Mouse (Mus musculus): ENCODE measurements around the gene Hist1h2bb. TPM values are rescaled to one million over a fixed set of nuclear protein-coding genes. Genes with fewer than 3 reads are reported as not detected.

Hist1h2bb gene
- polyA plus RNA-seq (2014; fragmentation: Illumina TruSeq; extraction: RNeasy Lipid Tissue Mini Kit (QIAGEN cat#74804); ENCODE audit: low read depth, low replicate concordance), result not detected

DNA sequence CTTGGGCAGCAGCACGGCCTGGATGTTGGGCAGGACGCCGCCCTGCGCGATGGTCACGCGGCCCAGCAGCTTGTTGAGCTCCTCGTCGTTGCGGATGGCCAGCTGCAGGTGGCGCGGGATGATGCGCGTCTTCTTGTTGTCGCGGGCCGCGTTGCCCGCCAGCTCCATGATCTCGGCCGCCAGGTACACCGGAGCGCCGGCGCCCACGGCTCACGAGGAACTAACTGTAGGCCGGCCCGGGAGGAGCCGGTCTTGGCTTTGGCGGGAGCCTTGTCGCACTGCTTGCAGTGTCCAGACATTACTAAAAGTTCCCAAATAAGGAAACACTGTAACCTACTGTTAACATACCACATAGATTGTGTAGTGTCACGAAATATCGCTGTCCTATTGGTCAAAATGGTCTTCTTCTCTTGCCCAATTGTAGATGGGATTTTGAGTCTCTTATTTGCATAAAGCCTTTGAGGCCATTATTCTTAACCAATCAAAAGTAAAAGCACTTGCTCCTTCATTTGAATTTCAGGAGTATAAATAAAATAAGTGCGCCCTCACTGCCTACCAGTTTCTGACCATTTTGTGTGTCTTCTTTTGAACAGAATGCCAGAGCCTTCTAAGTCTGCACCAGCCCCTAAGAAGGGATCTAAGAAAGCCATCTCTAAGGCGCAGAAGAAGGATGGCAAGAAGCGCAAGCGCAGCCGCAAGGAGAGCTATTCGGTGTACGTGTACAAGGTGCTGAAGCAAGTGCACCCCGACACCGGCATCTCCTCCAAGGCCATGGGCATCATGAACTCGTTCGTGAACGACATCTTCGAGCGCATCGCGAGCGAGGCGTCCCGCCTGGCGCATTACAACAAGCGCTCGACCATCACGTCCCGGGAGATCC is at the start of gene Hist1h2bb:
Hist1h2bb (plus strand) TSS at position 534 of the 880 bp plus-strand sequence.

DNA sequence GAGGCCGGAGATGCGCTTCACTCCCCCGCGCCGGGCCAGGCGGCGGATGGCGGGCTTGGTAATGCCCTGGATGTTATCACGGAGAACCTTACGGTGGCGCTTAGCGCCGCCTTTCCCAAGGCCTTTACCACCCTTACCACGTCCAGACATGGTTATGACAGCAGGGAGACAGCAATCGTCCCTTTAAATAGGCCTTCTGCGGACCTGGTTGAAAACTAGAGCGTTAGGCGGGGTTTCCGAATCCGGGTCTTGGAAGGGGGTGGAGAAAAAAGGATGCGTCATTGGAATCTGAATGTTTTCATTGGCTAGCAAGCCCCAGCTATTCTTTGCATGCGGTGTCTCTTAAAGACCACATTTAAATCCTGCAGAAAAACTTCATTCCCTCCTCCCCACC is 48.2 kb upstream of the Hist1h2bb start, which contains the start of gene Hist1h4c:
Hist1h4c (minus strand) TSS at position 155 of the 394 bp plus-strand sequence.

DNA sequence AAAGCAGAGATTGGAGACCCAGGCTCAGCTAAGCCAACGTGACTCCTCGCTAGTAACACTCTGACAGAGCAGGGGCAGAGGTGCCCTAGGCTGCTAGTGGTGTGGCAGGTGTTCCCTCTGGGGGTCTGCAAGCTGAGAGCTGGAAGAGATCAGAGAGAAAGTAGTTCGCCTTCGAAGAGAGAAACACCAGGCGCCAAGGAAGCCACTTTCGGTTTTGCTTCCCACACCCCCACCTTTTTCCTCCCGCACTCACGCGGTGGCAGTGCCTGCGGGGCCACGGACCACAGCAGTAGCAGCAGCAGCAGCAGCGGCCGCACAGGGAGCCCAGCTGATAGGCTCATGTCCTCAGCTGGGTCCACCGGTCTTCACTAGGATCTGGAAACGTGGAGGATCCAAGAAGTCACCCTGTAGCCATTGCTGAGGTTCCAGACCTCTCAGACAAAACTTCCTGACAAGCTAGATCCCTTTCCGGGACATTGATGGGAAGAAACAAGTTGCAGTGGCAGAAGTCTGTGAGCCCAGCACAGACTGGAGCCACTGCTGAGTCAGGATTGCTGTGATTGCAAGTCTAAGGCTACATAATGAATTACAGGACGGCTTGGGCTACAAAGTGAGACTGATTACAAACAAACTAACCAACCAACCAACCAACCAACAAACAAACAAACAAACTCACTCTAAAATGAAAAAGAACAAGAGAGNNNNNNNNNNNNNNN is 36.0 kb upstream of the Hist1h2bb start, which contains the start of gene Hfe:
Hfe (minus strand) TSS at position 481 of the 716 bp plus-strand sequence.

DNA sequence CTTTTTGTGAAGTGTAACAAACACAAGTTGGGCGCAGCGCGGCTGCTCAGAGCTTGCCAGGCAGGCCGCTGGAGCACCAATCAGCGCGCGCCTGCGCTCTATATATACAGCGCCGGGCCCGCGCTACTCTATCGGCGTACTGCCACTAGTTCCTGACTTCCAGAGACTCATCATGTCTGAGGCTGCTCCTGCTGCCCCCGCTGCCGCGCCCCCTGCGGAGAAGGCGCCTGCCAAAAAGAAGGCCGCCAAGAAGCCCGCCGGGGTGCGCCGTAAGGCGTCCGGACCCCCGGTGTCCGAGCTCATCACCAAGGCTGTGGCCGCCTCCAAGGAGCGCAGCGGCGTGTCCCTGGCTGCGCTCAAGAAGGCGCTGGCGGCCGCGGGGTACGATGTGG is 7.9 kb upstream of the Hist1h2bb start, which contains the start of gene Hist1h1c:
Hist1h1c (plus strand) TSS at position 132 of the 392 bp plus-strand sequence.

DNA sequence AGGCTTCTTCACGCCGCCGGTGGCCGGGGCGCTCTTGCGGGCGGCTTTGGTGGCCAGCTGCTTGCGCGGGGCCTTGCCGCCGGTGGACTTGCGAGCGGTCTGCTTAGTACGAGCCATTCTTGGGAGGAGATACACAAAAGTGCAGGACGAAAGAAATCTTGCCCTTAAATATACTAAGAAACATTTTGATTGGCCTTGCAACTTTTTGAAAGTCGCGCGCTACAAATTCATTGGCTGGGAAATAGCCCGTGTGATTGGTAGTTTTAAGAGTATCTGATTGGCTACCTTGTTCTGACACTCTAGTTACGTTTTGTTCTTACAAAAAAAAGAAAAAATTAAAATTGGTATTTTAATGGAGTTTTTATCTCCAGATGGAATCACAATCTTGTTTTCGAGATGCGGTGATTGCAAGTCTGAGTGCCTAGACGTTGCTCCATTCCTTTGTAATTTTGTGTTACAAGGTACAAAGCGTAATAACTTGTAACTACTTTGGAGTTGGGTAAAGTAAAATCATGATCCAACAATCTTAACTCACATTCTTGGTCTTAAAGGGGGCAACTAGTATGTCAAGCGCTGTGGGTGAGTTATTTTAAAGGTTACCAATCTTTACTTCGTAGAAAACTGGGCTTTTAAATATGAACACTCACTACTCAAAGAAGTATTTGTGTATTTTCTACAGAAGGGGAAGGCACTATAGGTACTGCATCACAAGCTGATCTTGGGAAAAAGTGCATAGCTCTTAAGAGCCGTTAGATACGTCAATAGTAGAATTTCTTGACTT is 963 bp upstream of the Hist1h2bb start, which contains the start of gene Hist1h3c:
Hist1h3c (minus strand) TSS at position 222 of the 781 bp plus-strand sequence.

DNA sequence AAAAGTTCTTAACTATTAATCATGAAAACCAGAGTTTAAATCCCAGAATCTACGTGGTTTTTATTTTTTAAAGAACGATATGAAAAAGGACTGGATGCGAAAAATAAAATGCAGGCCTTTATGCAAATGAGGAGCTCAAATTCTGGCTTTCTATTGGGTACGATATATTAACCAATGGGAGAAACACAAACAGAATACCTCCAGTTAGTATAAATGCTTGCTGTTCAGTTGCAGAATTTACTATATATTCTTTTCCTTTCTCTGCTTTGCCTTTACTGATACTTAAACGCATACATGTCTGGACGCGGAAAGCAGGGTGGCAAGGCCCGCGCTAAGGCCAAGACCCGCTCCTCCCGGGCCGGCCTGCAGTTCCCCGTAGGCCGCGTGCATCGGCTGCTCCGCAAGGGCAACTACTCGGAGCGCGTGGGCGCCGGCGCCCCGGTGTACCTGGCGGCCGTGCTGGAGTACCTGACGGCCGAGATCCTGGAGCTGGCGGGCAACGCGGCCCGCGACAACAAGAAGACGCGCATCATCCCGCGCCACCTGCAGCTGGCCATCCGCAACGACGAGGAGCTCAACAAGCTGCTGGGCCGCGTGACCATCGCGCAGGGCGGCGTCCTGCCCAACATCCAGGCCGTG is 4.4 kb downstream of the Hist1h2bb start, which contains the start of gene Hist1h2ab:
Hist1h2ab (plus strand) TSS at position 288 of the 639 bp plus-strand sequence.

DNA sequence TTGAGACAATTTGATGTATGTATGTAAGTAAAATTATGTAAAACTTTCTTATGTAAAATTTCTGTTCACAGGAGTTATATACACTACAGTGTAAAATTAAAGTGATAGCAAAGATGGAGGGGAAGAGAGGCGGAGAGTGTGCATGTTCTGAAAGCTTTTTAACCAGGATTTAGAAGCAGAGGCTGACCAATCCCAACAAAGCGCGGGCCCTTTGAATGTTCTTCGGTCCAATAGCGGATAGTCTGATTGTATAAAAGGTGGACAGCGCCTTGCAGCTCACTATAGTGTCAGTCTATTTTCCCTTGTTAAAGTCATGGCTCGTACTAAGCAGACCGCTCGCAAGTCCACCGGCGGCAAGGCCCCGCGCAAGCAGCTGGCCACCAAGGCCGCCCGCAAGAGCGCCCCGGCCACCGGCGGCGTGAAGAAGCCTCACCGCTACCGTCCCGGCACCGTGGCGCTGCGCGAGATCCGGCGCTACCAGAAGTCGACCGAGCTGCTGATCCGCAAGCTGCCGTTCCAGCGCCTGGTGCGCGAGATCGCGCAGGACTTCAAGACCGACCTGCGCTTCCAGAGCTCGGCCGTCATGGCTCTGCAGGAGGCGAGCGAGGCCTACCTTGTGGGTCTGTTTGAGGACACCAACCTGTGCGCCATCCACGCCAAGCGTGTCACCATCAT is 5.7 kb downstream of the Hist1h2bb start, which contains the start of gene Hist1h3b:
Hist1h3b (plus strand) TSS at position 201 of the 675 bp plus-strand sequence.

DNA sequence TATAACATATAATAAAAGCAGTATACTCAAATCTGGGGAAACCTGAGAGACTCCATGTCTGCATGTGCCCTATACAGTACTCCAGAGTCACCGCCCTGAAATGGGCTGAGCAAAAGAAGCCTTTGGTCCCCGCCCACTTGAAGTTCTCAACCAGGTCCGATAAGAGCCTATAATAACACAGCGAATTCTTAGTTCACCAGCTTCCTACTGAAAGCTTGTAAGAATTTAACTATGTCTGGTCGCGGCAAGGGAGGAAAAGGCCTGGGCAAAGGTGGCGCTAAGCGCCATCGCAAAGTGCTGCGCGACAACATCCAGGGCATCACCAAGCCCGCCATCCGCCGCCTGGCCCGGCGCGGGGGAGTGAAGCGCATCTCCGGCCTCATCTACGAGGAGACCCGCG is 10.3 kb downstream of the Hist1h2bb start, which contains the start of gene Hist1h4b:
Hist1h4b (plus strand) TSS at position 224 of the 400 bp plus-strand sequence.

DNA sequence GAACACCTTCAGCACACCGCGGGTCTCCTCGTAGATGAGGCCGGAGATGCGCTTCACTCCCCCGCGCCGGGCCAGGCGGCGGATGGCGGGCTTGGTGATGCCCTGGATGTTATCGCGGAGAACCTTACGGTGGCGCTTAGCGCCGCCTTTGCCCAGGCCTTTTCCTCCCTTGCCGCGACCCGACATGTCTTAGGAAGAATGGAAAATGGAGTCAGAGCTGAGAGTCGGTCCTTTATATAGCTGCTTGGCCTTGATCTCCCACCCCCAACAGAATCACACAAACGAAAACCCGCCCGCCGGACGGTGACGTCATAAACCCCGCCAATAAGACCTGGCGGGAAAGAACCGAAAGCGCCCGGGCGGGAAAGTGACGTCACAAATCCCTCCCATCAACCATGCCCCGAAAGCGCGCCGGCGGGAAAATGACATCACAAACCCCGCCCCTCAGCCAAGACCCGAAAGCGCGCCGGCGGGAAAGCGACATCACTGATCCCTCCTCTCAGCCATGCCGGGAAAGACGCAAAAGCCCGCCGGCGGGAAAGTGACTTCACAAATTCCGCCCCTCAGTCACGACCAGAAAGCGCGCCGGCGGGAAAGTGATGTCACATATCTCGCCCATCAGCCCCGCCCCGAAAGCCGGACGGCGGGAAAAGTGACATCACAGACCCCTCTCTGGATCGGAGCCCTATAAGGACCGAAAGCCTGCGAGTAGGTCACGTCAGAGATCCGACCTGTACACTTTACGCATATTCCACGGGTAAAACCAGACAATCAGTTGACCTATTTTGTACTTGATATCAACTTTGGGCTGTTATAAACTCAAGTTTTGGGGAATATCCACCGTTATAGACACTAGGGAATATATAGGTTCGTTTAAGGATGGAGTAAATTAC is 14.7 kb downstream of the Hist1h2bb start, which contains the start of gene Hist1h4a:
Hist1h4a (minus strand) TSS at position 259 of the 893 bp plus-strand sequence.

DNA sequence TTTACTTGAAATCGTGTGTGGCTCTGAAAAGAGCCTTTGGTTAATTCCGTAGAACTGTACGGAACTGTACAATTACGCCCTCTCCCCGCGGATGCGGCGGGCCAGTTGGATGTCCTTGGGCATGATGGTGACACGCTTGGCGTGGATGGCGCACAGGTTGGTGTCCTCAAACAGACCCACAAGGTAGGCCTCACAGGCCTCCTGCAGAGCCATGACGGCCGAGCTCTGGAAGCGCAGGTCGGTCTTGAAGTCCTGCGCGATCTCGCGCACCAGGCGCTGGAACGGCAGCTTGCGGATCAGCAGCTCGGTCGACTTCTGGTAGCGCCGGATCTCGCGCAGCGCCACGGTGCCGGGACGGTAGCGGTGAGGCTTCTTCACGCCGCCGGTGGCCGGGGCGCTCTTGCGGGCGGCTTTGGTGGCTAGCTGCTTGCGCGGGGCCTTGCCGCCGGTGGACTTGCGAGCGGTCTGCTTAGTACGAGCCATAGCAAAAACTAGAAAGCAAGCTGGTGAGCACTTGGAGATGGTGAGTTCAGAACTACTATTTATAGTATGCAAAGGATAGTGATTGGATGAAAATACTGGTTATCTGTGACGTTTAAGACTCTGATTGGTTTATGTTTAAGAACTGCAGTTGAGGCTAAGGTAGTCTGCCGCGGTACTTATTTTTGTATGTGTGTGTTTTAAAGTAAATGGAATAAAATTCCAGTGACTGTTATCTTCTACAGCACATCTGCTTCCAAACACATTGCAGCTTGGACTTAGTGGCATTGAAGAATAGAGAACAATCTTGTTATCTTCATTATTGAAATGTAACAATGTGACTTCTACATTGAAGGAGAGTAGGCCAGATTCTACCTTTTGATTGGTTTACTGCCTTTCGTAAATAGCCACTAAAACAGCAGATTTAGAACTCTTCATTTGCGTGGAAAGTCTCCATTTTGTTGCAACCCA is 15.6 kb downstream of the Hist1h2bb start, which contains the start of gene Hist1h3a:
Hist1h3a (minus strand) TSS at position 516 of the 951 bp plus-strand sequence.

DNA sequence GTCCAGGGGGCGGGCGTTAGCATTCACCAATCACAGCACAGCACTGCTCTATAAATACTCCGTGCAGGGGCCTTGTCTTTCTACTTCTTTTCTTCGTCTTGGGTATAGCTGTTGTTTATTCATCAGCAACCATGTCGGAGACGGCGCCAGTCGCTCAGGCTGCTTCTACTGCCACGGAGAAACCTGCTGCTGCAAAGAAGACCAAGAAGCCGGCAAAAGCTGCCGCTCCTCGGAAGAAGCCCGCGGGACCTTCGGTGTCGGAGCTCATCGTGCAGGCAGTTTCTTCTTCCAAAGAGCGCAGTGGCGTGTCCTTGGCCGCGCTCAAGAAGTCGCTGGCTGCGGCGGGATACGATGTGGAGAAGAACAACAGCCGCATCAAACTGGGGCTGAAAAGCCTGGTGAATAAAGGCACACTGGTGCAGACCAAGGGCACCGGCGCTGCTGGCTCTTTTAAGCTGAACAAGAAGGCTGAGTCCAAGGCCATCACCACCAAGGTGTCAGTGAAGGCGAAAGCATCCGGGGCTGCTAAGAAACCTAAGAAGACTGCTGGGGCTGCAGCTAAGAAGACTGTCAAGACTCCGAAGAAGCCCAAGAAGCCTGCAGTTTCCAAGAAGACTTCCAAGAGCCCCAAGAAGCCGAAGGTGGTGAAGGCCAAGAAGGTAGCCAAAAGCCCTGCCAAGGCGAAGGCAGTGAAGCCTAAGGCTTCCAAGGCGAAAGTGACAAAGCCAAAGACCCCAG is 17.2 kb downstream of the Hist1h2bb start, which contains the start of gene Hist1h1a:
Hist1h1a (plus strand) TSS at position 81 of the 738 bp plus-strand sequence.

DNA sequence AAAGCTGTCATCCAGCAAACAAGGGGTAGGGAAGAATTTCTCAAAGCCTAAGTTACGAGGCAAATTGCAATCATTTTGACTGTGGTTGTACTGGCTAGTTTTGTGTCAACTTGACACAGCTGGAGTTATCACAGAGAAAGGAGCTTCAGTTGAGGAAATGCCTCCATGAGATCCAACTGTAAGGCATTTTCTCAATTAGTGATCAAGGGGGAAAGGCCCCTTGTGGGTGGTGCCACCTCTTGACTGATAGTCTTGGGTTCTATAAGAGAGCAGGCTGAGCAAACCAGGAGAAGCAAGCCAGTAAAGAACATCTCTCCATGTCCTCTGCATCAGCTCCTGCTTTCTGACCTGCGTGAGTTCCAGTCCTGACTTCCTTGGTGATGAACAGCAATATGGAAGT is 23.1 kb downstream of the Hist1h2bb start, which contains the start of gene Trim38:
Trim38 (plus strand) TSS at position 301 of the 400 bp plus-strand sequence.

Other genes starting within 250 kb of the Hist1h2bb start
- not detected for gene Hist1h4h, start 215.7 kb upstream of the Hist1h2bb start, polyA plus RNA-seq (2014; fragmentation: Illumina TruSeq; extraction: RNeasy Lipid Tissue Mini Kit (QIAGEN cat#74804); ENCODE audit: low read depth, low replicate concordance)
- not detected for gene Hist1h2af, start 212.8 kb upstream of the Hist1h2bb start, polyA plus RNA-seq (2014; fragmentation: Illumina TruSeq; extraction: RNeasy Lipid Tissue Mini Kit (QIAGEN cat#74804); ENCODE audit: low read depth, low replicate concordance)
- gene Hist1h3g, start 211.3 kb upstream of the Hist1h2bb start, polyA plus RNA-seq (2014; fragmentation: Illumina TruSeq; extraction: RNeasy Lipid Tissue Mini Kit (QIAGEN cat#74804); ENCODE audit: low read depth, low replicate concordance), result not detected
- 2.1 TPM for gene Hist1h2bh, start 203.3 kb upstream of the Hist1h2bb start, polyA plus RNA-seq (2014; fragmentation: Illumina TruSeq; extraction: RNeasy Lipid Tissue Mini Kit (QIAGEN cat#74804); ENCODE audit: low read depth, low replicate concordance)
- gene Hist1h3f, start 202.7 kb upstream of the Hist1h2bb start, polyA plus RNA-seq (2014; fragmentation: Illumina TruSeq; extraction: RNeasy Lipid Tissue Mini Kit (QIAGEN cat#74804); ENCODE audit: low read depth, low replicate concordance), result not detected
- not detected for gene Hist1h4f, start 195.1 kb upstream of the Hist1h2bb start, polyA plus RNA-seq (2014; fragmentation: Illumina TruSeq; extraction: RNeasy Lipid Tissue Mini Kit (QIAGEN cat#74804); ENCODE audit: low read depth, low replicate concordance)
- 3.9 TPM for gene Hist1h1d, start 193.5 kb upstream of the Hist1h2bb start, polyA plus RNA-seq (2014; fragmentation: Illumina TruSeq; extraction: RNeasy Lipid Tissue Mini Kit (QIAGEN cat#74804); ENCODE audit: low read depth, low replicate concordance)
- not detected for gene Hist1h3e, start 184.4 kb upstream of the Hist1h2bb start, polyA plus RNA-seq (2014; fragmentation: Illumina TruSeq; extraction: RNeasy Lipid Tissue Mini Kit (QIAGEN cat#74804); ENCODE audit: low read depth, low replicate concordance)
- not detected for gene Hist1h2ae, start 175.5 kb upstream of the Hist1h2bb start, polyA plus RNA-seq (2014; fragmentation: Illumina TruSeq; extraction: RNeasy Lipid Tissue Mini Kit (QIAGEN cat#74804); ENCODE audit: low read depth, low replicate concordance)
- 3.6 TPM for gene Hist1h2bg, start 175.3 kb upstream of the Hist1h2bb start, polyA plus RNA-seq (2014; fragmentation: Illumina TruSeq; extraction: RNeasy Lipid Tissue Mini Kit (QIAGEN cat#74804); ENCODE audit: low read depth, low replicate concordance)
- gene Hist1h2bf, start 172.5 kb upstream of the Hist1h2bb start, polyA plus RNA-seq (2014; fragmentation: Illumina TruSeq; extraction: RNeasy Lipid Tissue Mini Kit (QIAGEN cat#74804); ENCODE audit: low read depth, low replicate concordance), result not detected
- not detected for gene Hist1h2ad, start 172.4 kb upstream of the Hist1h2bb start, polyA plus RNA-seq (2014; fragmentation: Illumina TruSeq; extraction: RNeasy Lipid Tissue Mini Kit (QIAGEN cat#74804); ENCODE audit: low read depth, low replicate concordance)
- 6.7 TPM for gene Hist1h3d, start 171.0 kb upstream of the Hist1h2bb start, polyA plus RNA-seq (2014; fragmentation: Illumina TruSeq; extraction: RNeasy Lipid Tissue Mini Kit (QIAGEN cat#74804); ENCODE audit: low read depth, low replicate concordance)
- gene Hist1h4d, start 165.1 kb upstream of the Hist1h2bb start, polyA plus RNA-seq (2014; fragmentation: Illumina TruSeq; extraction: RNeasy Lipid Tissue Mini Kit (QIAGEN cat#74804); ENCODE audit: low read depth, low replicate concordance), result 2.3 TPM
- gene Hist1h2be, start 125.6 kb upstream of the Hist1h2bb start, polyA plus RNA-seq (2014; fragmentation: Illumina TruSeq; extraction: RNeasy Lipid Tissue Mini Kit (QIAGEN cat#74804); ENCODE audit: low read depth, low replicate concordance), result 16.9 TPM
- 6.3 TPM for gene Hist1h1e, start 124.2 kb upstream of the Hist1h2bb start, polyA plus RNA-seq (2014; fragmentation: Illumina TruSeq; extraction: RNeasy Lipid Tissue Mini Kit (QIAGEN cat#74804); ENCODE audit: low read depth, low replicate concordance)
- gene Hist1h2ac, start 62.8 kb upstream of the Hist1h2bb start, polyA plus RNA-seq (2014; fragmentation: Illumina TruSeq; extraction: RNeasy Lipid Tissue Mini Kit (QIAGEN cat#74804); ENCODE audit: low read depth, low replicate concordance), result 9.6 TPM
- 364 TPM for gene Hist1h2bc, start 62.5 kb upstream of the Hist1h2bb start, polyA plus RNA-seq (2014; fragmentation: Illumina TruSeq; extraction: RNeasy Lipid Tissue Mini Kit (QIAGEN cat#74804); ENCODE audit: low read depth, low replicate concordance)
- not detected for gene Hist1h1t, start 50.9 kb upstream of the Hist1h2bb start, polyA plus RNA-seq (2014; fragmentation: Illumina TruSeq; extraction: RNeasy Lipid Tissue Mini Kit (QIAGEN cat#74804); ENCODE audit: low read depth, low replicate concordance)
- 2.2 TPM for gene Hist1h4c, start 48.3 kb upstream of the Hist1h2bb start, polyA plus RNA-seq (2014; fragmentation: Illumina TruSeq; extraction: RNeasy Lipid Tissue Mini Kit (QIAGEN cat#74804); ENCODE audit: low read depth, low replicate concordance)
- 13.2 TPM for gene Hfe, start 35.9 kb upstream of the Hist1h2bb start, polyA plus RNA-seq (2014; fragmentation: Illumina TruSeq; extraction: RNeasy Lipid Tissue Mini Kit (QIAGEN cat#74804); ENCODE audit: low read depth, low replicate concordance)
- gene Hist1h1c, start 7.9 kb upstream of the Hist1h2bb start, polyA plus RNA-seq (2014; fragmentation: Illumina TruSeq; extraction: RNeasy Lipid Tissue Mini Kit (QIAGEN cat#74804); ENCODE audit: low read depth, low replicate concordance), result 96.7 TPM
- gene Hist1h3c, start 1.1 kb upstream of the Hist1h2bb start, polyA plus RNA-seq (2014; fragmentation: Illumina TruSeq; extraction: RNeasy Lipid Tissue Mini Kit (QIAGEN cat#74804); ENCODE audit: low read depth, low replicate concordance), result not detected
- not detected for gene Hist1h2ab, start 4.4 kb downstream of the Hist1h2bb start, polyA plus RNA-seq (2014; fragmentation: Illumina TruSeq; extraction: RNeasy Lipid Tissue Mini Kit (QIAGEN cat#74804); ENCODE audit: low read depth, low replicate concordance)
- not detected for gene Hist1h3b, start 5.5 kb downstream of the Hist1h2bb start, polyA plus RNA-seq (2014; fragmentation: Illumina TruSeq; extraction: RNeasy Lipid Tissue Mini Kit (QIAGEN cat#74804); ENCODE audit: low read depth, low replicate concordance)
- not detected for gene Hist1h4b, start 10.3 kb downstream of the Hist1h2bb start, polyA plus RNA-seq (2014; fragmentation: Illumina TruSeq; extraction: RNeasy Lipid Tissue Mini Kit (QIAGEN cat#74804); ENCODE audit: low read depth, low replicate concordance)
- not detected for gene Hist1h4a, start 14.5 kb downstream of the Hist1h2bb start, polyA plus RNA-seq (2014; fragmentation: Illumina TruSeq; extraction: RNeasy Lipid Tissue Mini Kit (QIAGEN cat#74804); ENCODE audit: low read depth, low replicate concordance)
- not detected for gene Hist1h3a, start 15.7 kb downstream of the Hist1h2bb start, polyA plus RNA-seq (2014; fragmentation: Illumina TruSeq; extraction: RNeasy Lipid Tissue Mini Kit (QIAGEN cat#74804); ENCODE audit: low read depth, low replicate concordance)
- not detected for gene Hist1h1a, start 16.9 kb downstream of the Hist1h2bb start, polyA plus RNA-seq (2014; fragmentation: Illumina TruSeq; extraction: RNeasy Lipid Tissue Mini Kit (QIAGEN cat#74804); ENCODE audit: low read depth, low replicate concordance)
- gene Trim38, start 23.2 kb downstream of the Hist1h2bb start, polyA plus RNA-seq (2014; fragmentation: Illumina TruSeq; extraction: RNeasy Lipid Tissue Mini Kit (QIAGEN cat#74804); ENCODE audit: low read depth, low replicate concordance), result 1.1 TPM
- gene Slc17a2, start 60.3 kb downstream of the Hist1h2bb start, polyA plus RNA-seq (2014; fragmentation: Illumina TruSeq; extraction: RNeasy Lipid Tissue Mini Kit (QIAGEN cat#74804); ENCODE audit: low read depth, low replicate concordance), result 0.76 TPM
- gene Slc17a3, start 92.7 kb downstream of the Hist1h2bb start, polyA plus RNA-seq (2014; fragmentation: Illumina TruSeq; extraction: RNeasy Lipid Tissue Mini Kit (QIAGEN cat#74804); ENCODE audit: low read depth, low replicate concordance), result 0.25 TPM
- not detected for gene Slc17a1, start 121.0 kb downstream of the Hist1h2bb start, polyA plus RNA-seq (2014; fragmentation: Illumina TruSeq; extraction: RNeasy Lipid Tissue Mini Kit (QIAGEN cat#74804); ENCODE audit: low read depth, low replicate concordance)
- gene Slc17a4, start 168.3 kb downstream of the Hist1h2bb start, polyA plus RNA-seq (2014; fragmentation: Illumina TruSeq; extraction: RNeasy Lipid Tissue Mini Kit (QIAGEN cat#74804); ENCODE audit: low read depth, low replicate concordance), result 85.4 TPM
- not detected for gene Hist1h2ba, start 187.4 kb downstream of the Hist1h2bb start, polyA plus RNA-seq (2014; fragmentation: Illumina TruSeq; extraction: RNeasy Lipid Tissue Mini Kit (QIAGEN cat#74804); ENCODE audit: low read depth, low replicate concordance)
- gene Hist1h2aa, start 187.7 kb downstream of the Hist1h2bb start, polyA plus RNA-seq (2014; fragmentation: Illumina TruSeq; extraction: RNeasy Lipid Tissue Mini Kit (QIAGEN cat#74804); ENCODE audit: low read depth, low replicate concordance), result not detected
- 8.8 TPM for gene Scgn, start 244.5 kb downstream of the Hist1h2bb start, polyA plus RNA-seq (2014; fragmentation: Illumina TruSeq; extraction: RNeasy Lipid Tissue Mini Kit (QIAGEN cat#74804); ENCODE audit: low read depth, low replicate concordance)